Mouse (Mus musculus) limb, embryonic 13.5 days (tissue): ENCODE measurements at regions not wholly inside any gene's neighbourhood (a gene's known extent, or its start where the extent isn't known, plus 50 kb on each side); places are given as distances from the start of the nearest gene placed in this dataset.

Source experiments
- ATAC-seq: fragments of 200-750 bp; cut with Nextera tagmentation; 2 replicates; pipeline ENCODE4 v1.8.0; 2017; ENCODE audit warnings: low read depth, moderate number of reproducible peaks, moderate TSS enrichment; ENCODE audit not compliant: low FRiP score
- H3K27ac ChIP-seq: fragments of 300-500 bp; sonication (generic); 2 replicates; pipeline ENCODE4 v1.5.1; 2015; ENCODE audit warnings: inconsistent platforms, mild to moderate bottlenecking, moderate library complexity
- H3K27me3 ChIP-seq: fragments of 300-500 bp; sonication (generic); 2 replicates; pipeline ENCODE4 v1.6.1; 2015; ENCODE audit warnings: mild to moderate bottlenecking, inconsistent platforms
- H3K36me3 ChIP-seq: fragments of 300-500 bp; sonication (generic); 2 replicates; pipeline ENCODE4 v1.6.1; 2015; ENCODE audit warnings: inconsistent platforms, mild to moderate bottlenecking, moderate library complexity
- H3K4me1 ChIP-seq: fragments of 300-500 bp; sonication (generic); 2 replicates; pipeline ENCODE4 v1.6.1; 2015; ENCODE audit warnings: inconsistent platforms
- H3K4me2 ChIP-seq: fragments of 300-500 bp; sonication (generic); replicated peaks from 2 replicates; pipeline ENCODE4 v1.6.1; 2015; ENCODE audit warnings: inconsistent platforms, mild to moderate bottlenecking, moderate library complexity
- H3K4me3 ChIP-seq: fragments of 300-500 bp; sonication (generic); 2 replicates; pipeline ENCODE4 v1.5.1; 2015; ENCODE audit warnings: moderate library complexity, mild to moderate bottlenecking, inconsistent platforms
- H3K9ac ChIP-seq: fragments of 300-500 bp; sonication (generic); 2 replicates; pipeline ENCODE4 v1.6.1; 2015; ENCODE audit warnings: mild to moderate bottlenecking, inconsistent platforms
- H3K9me3 ChIP-seq: fragments of 300-500 bp; sonication (generic); 2 replicates; pipeline ENCODE4 v1.6.1; 2016; ENCODE audit warnings: inconsistent platforms
- WGBS: fragments of 180-500 bp; shearing (Covaris S2); methylation state at CpG from one replicate; pipeline ENCODE4 v1.1.7; 2015; 5-methylcytosine and 5-hydroxymethylcytosine counted together

- Histone ChIP-seq H3K9ac (no peak overlapping the region), H3K4me2 (peak overlapping the region; percentile 45), H3K27me3 (peaks cover 9% of the 10 kb centered on the region), H3K36me3 (no peaks in the 10 kb centered on the region), H3K27ac (no peak overlapping the region), H3K4me3 (no peak overlapping the region), H3K9me3 (no peaks in the 10 kb centered on the region), H3K4me1 (peaks cover 22% of the 10 kb centered on the region)
- no peak for ATAC-seq
- WGBS, result 29% methylated on average over 12 of the region's 12 CpGs
These were observed 66.4 kb upstream of the Skap2 start for GRCm38 (mm10) chr6:52078530-52079340.

GRCm38 (mm10) chr6:52076179-52076932 lies 64.0 kb upstream of the Skap2 start:
- no peak overlapping the region for H3K9ac ChIP-seq
- H3K36me3 ChIP-seq, result no peaks in the 10 kb centered on the region
- no peaks in the 10 kb centered on the region for H3K9me3 ChIP-seq
- H3K27me3 ChIP-seq, result peaks cover 9% of the 10 kb centered on the region
- no peak for ATAC-seq
- peaks cover 22% of the 10 kb centered on the region for H3K4me1 ChIP-seq
- H3K4me2 ChIP-seq, result peak overlapping the region; percentile 10
- WGBS, result 45% methylated on average over 15 of the region's 15 CpGs
- H3K27ac ChIP-seq, result no peak overlapping the region
- no peak overlapping the region for H3K4me3 ChIP-seq

- WGBS, result 83% methylated on average over 2 of the region's 2 CpGs
- Histone ChIP-seq H3K9ac (no peak overlapping the region), H3K4me2 (no peak overlapping the region), H3K27me3 (peaks cover 9% of the 10 kb centered on the region), H3K36me3 (no peaks in the 10 kb centered on the region), H3K9me3 (no peaks in the 10 kb centered on the region), H3K27ac (no peak overlapping the region), H3K4me3 (no peak overlapping the region), H3K4me1 (peaks cover 22% of the 10 kb centered on the region)
- ATAC-seq, result no peak
These were observed 62.6 kb upstream of the Skap2 start for GRCm38 (mm10) chr6:52074904-52075303.

GRCm38 (mm10) chr6:52067151-52067550 lies 54.8 kb upstream of the Skap2 start:
- Histone ChIP-seq H3K27ac (no peak overlapping the region), H3K4me2 (no peak overlapping the region), H3K9me3 (no peaks in the 10 kb centered on the region), H3K4me1 (peaks cover 15% of the 10 kb centered on the region; the same call in 1 of the 2 replicates), H3K4me3 (no peak overlapping the region), H3K9ac (no peak overlapping the region), H3K27me3 (no peaks in the 10 kb centered on the region), H3K36me3 (no peaks in the 10 kb centered on the region)
- WGBS, result 69% methylated on average over 9 of the region's 9 CpGs
- no peak for ATAC-seq

GRCm38 (mm10) chr6:52065652-52066051 lies 53.3 kb upstream of the Skap2 start:
- H3K27ac ChIP-seq, result no peak overlapping the region

GRCm38 (mm10) chr6:52064176-52065015 lies 52.0 kb upstream of the Skap2 start:
- H3K36me3 ChIP-seq, result no peaks in the 10 kb centered on the region
- H3K27ac ChIP-seq, result 0 out of 2 replicates have a peak overlapping the region, but pooled peaks have one; percentile 22
- H3K27me3 ChIP-seq, result peaks cover 24% of the 10 kb centered on the region
- no peak for ATAC-seq
- H3K9ac ChIP-seq, result no peak overlapping the region
- H3K4me1 ChIP-seq, result peaks cover 15% of the 10 kb centered on the region; the same call in 1 of the 2 replicates
- 58% methylated on average over 13 of the region's 13 CpGs for WGBS
- no peak overlapping the region; the same call in 1 of the 2 replicates for H3K4me2 ChIP-seq
- H3K9me3 ChIP-seq, result no peaks in the 10 kb centered on the region
- no peak overlapping the region for H3K4me3 ChIP-seq

More at GRCm38 (mm10) chr6:52065652-52066051, 53.3 kb upstream of the Skap2 start:
- peaks cover 11% of the 10 kb centered on the region for H3K27me3 ChIP-seq
- ATAC-seq, result no peak
- no peaks in the 10 kb centered on the region for H3K36me3 ChIP-seq
- H3K4me3 ChIP-seq, result no peak overlapping the region
- no peak overlapping the region for H3K4me2 ChIP-seq
- no peak overlapping the region for H3K9ac ChIP-seq
- peaks cover 15% of the 10 kb centered on the region; the same call in 1 of the 2 replicates for H3K4me1 ChIP-seq
- WGBS, result 86% methylated on average over 10 of the region's 10 CpGs
- no peaks in the 10 kb centered on the region for H3K9me3 ChIP-seq
